Mouse (Mus musculus) lung, postnatal 0 days (tissue): ENCODE measurements around the gene Efl1.
"Not testable (repeated sequence)": the region's sequence is repeated elsewhere in the genome, so short reads cannot be mapped to it uniquely, and the experiment has no call there.

ENCODE experiments used
- CTCF ChIP-seq: IDR thresholded peaks from 2 replicates; pipeline ENCODE4 v1.5.1; 2016; ENCODE audit warnings: antibody characterized with exemption, mild to moderate bottlenecking
- EP300 ChIP-seq: IDR thresholded peaks from 2 replicates; pipeline ENCODE4 v1.6.1; 2016; ENCODE audit warnings: antibody characterized with exemption, mild to moderate bottlenecking, control low read depth

DNA sequence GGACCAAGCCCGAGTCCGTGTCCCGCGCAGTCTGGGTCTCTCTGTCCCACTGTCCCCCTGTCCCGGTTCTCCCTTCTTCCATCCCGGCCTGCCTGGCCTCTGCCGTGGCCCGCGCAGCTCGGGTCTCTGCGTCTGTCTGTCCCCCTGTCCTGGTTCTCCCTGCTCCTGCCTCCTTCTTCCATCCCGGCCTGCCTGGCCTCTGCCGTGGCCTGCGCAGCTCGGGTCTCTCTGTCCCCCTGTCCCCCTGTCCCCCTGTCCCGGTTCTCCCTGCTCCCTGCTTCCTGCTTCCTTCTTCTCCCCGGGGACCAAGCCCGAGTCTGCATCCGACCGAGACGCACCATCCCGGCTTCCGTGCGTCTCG lies 123.2 kb downstream of the Efl1 start:
- not testable (repeated sequence) for TF ChIP-seq CTCF, EP300
